Mouse (Mus musculus) macrophage (primary cell): ENCODE measurements around the gene Sult2a6. TPM values are rescaled to one million over a fixed set of nuclear protein-coding genes. Genes with fewer than 3 reads are reported as not detected.

Source experiments
- H3K27ac ChIP-seq: fragments of 350-480 bp; formaldehyde crosslinking; 2 replicates; pipeline ENCODE4 v1.9.0; 2021
- H3K36me3 ChIP-seq: fragments of 350-480 bp; formaldehyde crosslinking; 2 replicates; pipeline ENCODE4 v1.9.0; 2021; ENCODE audit errors: inconsistent target
- H3K4me3 ChIP-seq: fragments of 350-480 bp; formaldehyde crosslinking; 2 replicates; pipeline ENCODE4 v1.9.0; 2021; ENCODE audit errors: inconsistent target
- H3K79me2 ChIP-seq: fragments of 350-480 bp; formaldehyde crosslinking; 2 replicates; pipeline ENCODE4 v1.9.0; 2021; ENCODE audit errors: inconsistent target
- WGBS: methylation state at CpG from one replicate; pipeline ENCODE4 v1.1.7; 2026; ENCODE audit warnings: inconsistent platforms; ENCODE audit not compliant: missing documents; 5-methylcytosine and 5-hydroxymethylcytosine counted together
- polyA plus RNA-seq: library from polyadenylated mRNA; stranded (reverse); fragments of 250-400 nt; gene quantifications from 3 replicates; pipeline ENCODE4 v1.2.4, GENCODE M21; 2018; ENCODE audit warnings: inconsistent platforms
- total RNA-seq, 78 experiments: library from RNA; depleted of rRNA; stranded (reverse); fragments of 250-400 nt; gene quantifications; 1 replicate in 9 of 78; 2 replicates in 24 of 78; 3 replicates in 43 of 78; 4 replicates in 2 of 78; pipeline ENCODE4 v1.2.4; 2018; ENCODE audit warnings: inconsistent platforms in 56 of 78

Sult2a6 gene
- not detected for total RNA-seq (2018; cell fraction: chromatin; rRNA removed)
- not detected for total RNA-seq (2018; cell fraction: cytosol; rRNA removed)
- not detected for total RNA-seq (2018; cell fraction: nucleus; rRNA removed)
- polyA plus RNA-seq: not detected in 3 replicates

- H3K36me3 ChIP-seq: no peaks in the 10 kb centered on the region
- WGBS: 79% methylated on average over 2 of the region's 2 CpGs
- no peak within 1 kb of the TSS for H3K27ac ChIP-seq
- no peaks in the 10 kb centered on the region for H3K79me2 ChIP-seq
- H3K4me3 ChIP-seq: no peak within 1 kb of the TSS
Measured at GRCm38 (mm10) chr7:14254770-14255169, at the start of gene Sult2a6. TSS of gene Sult2a6 (minus strand) at chr7:14254870.

DNA sequence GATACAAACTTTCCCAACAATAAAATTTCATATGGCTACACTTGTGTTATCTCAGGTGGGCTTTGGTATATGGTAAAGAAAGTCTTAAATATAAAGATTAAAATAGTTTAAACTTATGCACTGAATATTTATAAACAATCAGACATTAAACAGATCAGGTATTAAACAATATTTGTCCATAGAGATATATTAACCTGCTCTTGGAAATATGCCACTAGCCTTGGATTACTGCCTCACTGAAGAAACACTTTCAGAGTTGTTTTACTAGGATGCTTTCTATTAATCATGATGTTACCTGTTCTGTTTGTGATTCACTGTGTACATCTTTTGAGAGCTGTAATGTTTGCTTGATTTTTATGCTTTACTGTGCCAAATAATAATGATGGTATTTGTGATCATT, 39.4 kb downstream of the Sult2a6 start:
- no peaks in the 10 kb centered on the region for H3K79me2 ChIP-seq
- no peak overlapping the region for H3K27ac ChIP-seq
- no peaks in the 10 kb centered on the region for H3K36me3 ChIP-seq
- no peak overlapping the region for H3K4me3 ChIP-seq

- Histone ChIP-seq H3K27ac (no peak overlapping the region), H3K4me3 (no peak overlapping the region), H3K36me3 (no peaks in the 10 kb centered on the region), H3K79me2 (no peaks in the 10 kb centered on the region)
- 63% methylated on average over 2 of the region's 2 CpGs for WGBS
Measured at GRCm38 (mm10) chr7:14203417-14203816, 51.3 kb downstream of the Sult2a6 start.

DNA sequence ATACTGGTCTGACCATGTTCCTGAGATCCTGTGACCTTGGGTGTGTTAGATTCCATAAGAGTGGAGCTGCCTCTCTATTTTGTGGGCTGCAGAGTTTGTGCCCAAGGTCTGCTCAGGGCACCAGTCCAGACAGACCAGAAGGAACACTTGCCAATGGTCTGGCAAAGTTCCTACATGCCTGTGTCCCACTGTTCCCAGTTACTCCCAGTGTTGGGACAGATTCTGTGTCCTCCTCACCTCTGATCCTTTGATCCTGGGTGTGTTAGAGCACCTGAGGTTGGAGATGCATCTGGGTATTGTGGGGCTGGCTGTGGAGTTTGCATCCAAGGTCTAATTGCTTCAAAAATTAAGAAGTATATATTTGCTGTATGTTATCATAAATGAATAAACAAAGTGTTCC, 52.2 kb downstream of the Sult2a6 start:
- Histone ChIP-seq H3K79me2 (no peaks in the 10 kb centered on the region), H3K27ac (no peak overlapping the region), H3K4me3 (no peak overlapping the region), H3K36me3 (no peaks in the 10 kb centered on the region)

Other genes with a start within 250 kb of the Sult2a6 start
- not detected in 3 replicates for gene Sult2a3, start 131.8 kb downstream of the Sult2a6 start, polyA plus RNA-seq
- gene Obox8, start 78.7 kb upstream of the Sult2a6 start, polyA plus RNA-seq: not detected in 3 replicates
- not detected in 3 replicates for gene Sult2a8, start 191.9 kb upstream of the Sult2a6 start, polyA plus RNA-seq
- not detected in 3 replicates for gene Sult2a7, start 239.4 kb upstream of the Sult2a6 start, polyA plus RNA-seq